Mouse (Mus musculus): ENCODE measurements at regions not wholly inside any gene's neighbourhood (a gene's known extent, or its start where the extent isn't known, plus 50 kb on each side); places are given as distances from the start of the nearest gene placed in this dataset.

DNA sequence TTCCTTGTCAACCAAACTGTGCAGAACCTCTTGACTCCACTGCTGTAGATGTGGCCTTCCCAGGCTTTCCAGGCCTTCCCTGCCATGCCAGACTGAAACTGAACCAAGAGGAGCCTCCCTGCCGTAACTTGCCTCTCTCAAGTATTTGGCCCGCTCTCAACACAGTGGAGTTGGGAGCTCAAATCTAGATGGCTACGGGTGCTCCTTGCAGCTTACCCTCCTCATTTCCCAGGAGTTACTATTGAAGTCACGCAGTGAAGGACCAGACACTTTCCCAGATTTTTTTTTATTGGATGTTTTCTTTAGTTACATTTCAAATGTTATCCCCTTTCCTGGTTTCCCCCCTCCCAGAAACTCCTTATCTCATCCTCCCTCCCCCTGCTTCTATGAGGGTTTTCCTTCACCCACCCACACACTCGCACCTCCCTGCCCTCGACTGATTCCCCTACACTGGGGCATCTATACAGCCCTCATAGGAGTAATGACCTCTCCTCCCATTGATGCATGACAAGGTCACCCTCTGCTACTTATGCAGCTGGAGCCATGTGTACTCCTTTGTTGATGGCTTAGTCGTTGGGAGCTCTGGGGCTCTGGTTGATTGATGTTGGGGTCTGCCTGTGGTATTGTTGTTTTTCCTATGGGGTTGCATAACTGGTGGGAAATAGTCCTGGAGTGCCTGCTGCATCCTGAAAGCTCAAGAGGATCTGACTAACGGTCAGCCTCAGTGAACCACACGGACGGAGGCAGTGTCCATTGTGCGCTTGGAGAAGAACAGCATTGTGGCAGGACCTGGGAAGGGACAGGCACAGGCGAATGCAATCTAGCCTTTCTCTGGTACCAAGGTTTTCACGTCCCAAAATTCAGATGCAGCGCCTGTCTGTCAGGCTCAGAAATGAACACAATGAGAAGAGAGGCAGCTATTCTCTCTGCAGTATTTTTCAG, 602.5 kb downstream of the Dok5 start:
- DNase-seq (ENCODE audit: low spot score in 2 of 2), result no peak

DNA sequence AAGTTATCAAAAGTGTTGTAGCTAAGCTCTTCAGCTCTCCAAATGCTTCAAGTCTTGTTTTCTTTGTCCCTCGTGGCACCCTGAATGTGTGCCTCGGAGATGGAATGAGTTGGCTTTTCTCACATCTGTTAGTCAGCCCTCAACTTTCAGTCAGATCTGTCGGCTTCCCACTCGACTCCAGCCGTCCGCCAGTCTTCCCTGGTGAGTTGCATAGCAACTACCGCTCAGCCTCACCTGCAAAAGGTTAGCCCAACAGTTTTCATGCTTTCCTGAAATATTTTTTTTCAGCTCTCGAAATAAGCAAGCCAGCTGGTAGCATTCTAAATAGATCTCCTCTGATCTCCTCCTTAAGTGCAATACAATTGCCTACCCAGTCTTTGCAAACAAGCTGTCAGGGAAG, 601.2 kb downstream of the Dok5 start:
- no peak for DNase-seq (ENCODE audit: low spot score in 2 of 2)

DNA sequence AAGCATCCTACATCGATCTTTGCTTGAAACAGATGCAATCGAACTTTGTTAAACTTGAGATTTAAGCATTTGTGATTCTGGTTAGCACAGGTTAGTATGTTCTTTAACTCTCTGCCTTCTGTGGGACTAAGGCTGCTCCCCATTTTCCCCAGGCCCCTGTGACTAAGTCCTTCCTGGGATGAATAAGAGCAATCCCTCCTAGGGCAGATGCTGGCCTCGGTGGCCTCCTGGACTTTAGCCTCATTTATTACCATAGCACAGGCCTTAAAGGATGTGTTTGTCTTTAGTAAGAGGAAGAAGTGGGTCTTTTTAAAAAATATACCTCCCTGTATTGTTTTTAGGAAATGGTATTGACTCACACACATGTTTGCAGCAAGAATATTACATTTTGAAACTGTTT, 599.9 kb downstream of the Dok5 start:
- DNase-seq (ENCODE audit: low spot score in 2 of 2), result no peak

DNA sequence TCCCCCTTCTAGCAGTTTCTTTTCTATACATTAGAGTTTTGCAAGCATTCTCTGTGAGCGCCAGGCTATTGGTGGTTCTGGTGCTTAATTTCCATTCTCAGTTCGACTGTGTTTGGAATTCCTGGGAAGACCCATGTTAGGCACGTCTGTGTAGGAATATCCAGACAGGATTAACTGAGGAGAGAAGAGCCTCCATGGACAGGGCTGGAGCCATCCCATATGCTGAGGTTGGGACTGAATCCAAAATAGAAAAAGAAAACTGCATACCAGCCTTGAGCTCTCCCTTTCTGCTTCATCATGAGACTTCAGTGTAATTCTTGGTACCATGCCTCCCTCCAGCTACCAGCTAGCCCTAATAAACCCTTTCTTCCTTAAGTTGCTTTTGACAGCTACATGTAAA, 595.3 kb downstream of the Dok5 start:
- DNase-seq (ENCODE audit: low spot score in 2 of 2), result no peak

DNA sequence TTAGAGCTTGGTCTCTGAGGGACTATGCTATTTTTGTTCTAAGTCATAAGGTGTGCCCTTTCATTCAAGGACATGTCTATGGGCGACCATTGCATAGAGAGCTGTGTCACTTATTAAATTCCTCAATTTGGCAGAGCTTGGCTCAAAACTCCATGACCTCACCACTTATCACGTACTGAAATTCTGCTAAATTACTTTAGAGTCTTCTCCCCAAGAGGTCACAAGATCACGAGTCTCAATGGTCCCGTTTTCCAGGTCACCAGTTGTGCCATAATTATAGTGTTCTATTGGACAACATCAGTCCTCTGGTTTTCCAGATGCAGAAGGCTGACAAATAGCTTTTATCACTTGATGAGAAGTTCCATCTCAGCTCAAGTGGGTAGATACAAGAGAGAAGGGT, 576.9 kb downstream of the Dok5 start:
- no peak for DNase-seq (ENCODE audit: low spot score in 2 of 2)

DNA sequence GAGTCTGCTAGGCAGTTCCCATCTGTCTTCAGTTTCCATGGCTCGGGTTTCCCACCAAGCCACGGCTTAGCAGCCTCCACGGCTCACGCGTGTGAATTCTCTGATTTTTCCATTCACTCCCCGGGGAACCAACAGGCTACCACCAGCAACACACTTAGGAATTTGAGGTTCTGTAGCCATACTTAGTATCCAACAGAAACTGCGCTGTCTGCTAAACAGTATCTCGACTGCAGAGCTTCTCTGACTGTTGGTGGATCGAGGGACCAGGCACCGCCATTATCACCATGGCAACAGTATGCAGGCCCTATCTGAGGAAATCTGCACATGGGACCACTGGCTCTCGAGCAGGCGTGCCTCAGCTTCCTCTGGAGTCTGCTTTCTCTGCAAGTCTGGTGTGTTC, 574.4 kb downstream of the Dok5 start:
- DNase-seq (ENCODE audit: low spot score in 2 of 2), result no peak

DNA sequence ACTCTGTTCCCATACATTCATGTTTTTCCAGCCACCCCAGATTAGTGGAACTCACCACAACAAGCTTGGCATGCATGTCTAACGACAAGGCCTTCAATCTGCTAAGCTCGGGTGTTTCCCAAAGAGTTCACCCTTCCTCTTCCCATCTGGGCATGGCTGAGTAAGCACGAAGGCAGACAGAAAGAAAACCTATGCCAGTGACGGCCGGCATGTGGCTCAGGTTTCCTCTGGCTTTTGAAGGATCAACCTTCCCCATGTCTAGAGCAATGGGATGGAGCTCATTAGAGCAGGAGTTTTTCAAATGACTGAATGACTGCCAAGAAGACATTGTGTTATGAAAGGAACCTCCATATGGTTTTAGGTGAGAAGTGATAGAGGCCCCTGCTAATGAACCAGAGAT, 566.9 kb downstream of the Dok5 start:
- DNase-seq (ENCODE audit: low spot score in 2 of 2), result no peak

DNA sequence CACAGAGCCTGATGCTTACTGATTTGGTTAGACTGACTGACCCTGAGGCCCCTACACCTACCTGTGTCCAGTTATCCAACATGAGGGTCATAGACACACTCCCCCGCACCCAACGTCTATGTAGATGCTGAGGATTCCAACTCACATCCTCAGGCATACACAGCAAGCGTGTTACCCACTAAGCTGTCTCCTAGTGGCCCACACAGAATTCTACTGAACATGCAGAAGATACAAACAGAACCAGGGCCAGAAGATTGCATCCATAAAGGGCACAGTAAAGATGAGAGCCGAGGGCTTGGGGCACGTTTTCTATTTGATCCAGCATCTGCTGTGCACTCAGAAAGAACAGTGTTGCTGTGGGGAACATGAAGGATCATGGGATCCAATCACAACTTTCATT, 564.0 kb downstream of the Dok5 start:
- no peak for DNase-seq (ENCODE audit: low spot score in 2 of 2)

DNA sequence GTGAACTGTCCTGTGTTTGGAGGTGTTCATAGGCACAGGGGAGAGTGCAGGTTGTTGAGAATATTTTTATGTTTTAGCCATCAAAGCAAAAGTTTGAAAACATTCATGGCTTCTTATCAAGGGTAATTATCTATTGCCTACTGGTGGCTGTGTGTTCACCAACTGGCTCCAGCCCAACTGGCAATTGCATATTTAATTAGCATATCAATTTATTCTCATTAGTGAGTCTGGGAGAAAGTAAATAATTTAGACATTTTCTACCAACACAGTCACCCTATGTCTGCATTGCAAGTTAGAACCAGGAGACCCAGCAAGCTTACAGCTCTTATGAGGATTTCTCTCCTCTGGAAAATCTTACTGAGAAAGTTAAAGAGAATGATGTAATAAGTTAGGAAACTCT, 561.0 kb downstream of the Dok5 start:
- DNase-seq (ENCODE audit: low spot score in 2 of 2), result no peak

DNA sequence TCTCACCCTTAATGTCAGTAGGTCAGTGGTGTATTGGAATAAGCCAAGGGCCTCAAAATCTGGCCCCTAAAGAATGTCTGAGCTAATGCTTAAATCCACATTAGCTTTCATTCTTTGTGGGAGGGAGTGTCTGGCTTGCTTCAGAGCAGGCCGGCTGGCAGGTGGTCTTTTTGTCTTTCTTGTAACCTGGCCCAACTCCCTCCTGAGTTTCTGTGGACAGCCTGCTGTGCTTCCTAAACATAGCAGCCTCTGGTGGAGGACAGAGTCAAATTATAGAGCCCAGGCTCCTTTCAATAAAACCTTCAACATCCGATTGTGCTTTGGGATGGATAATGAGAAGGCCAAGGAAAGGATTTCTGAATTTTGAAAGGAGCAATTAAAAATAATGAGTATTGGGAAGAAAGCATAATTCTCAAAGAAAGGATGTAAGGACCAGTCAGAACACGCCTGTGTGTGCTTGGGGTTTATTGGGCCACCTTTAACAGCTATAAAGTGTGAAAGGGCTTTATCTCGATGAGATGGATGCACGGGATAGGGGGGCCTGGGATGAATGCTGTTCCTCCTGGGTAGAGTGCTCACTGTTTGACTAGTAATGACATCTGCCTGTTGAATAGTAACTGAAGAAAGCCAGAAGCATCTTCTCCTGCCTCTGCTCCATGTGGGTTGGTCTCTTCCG, 554.2 kb downstream of the Dok5 start:
- no peak for DNase-seq (ENCODE audit: low spot score in 2 of 2)

DNA sequence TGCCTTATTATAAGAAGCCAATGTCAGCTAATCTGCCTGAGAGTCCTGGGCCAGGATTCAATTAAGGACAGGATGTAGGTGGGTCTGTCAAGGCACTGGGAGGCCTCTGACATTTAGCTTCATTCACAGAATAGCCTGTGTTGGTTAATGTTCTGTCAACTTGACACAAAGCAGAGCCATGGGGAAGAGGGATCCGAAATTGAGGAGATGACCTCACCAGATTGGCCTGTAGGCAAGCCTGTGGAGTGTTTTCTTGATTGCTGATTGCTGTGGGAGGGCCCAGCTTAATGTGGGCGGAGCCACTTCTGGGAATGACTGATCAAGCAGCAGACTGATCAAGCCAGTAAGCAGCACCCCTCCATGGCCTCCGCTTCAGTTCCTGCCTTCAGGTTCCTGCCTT, 548.5 kb downstream of the Dok5 start:
- DNase-seq (ENCODE audit: low spot score in 2 of 2), result no peak

DNA sequence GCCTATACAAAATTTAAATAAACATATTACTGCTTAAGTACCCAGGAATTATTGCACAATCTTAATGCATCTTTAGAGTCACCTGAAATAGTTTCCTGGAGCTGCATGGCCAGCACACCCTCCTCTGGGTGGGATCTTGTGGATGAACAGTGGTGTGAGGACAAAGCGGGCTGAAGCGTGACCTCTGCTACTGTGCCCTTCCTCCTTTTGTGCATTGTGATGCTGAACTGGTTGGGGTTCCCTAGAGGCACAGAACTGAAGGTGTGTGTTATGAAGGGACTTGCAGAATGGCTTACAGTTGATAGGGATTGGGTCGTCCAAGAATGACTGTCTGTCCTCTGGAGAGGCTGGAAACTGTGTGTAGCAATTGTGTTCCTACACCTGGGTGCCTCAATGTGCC, 547.7 kb downstream of the Dok5 start:
- DNase-seq (ENCODE audit: low spot score in 2 of 2), result no peak

DNA sequence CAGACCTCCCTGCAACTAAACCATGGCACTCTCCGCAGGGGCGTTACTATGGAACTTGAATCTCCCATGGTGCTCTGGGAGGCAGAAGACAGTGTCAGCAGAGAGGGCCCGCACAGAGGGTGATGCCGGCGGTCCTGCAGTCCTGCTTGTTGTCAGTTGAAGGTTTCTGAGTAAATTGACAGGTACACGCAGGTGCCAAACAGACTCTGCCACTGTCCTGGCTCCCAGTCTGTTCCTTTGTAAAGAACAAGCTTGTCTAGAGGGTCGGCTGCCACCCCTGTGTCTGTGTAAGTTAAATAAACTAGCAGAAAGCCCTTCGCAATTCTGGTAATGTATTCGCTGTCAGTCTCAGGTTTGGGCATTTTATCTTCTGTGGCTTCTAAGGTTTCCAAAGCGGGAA, 521.6 kb downstream of the Dok5 start:
- DNase-seq (ENCODE audit: low spot score in 2 of 2), result no peak

DNA sequence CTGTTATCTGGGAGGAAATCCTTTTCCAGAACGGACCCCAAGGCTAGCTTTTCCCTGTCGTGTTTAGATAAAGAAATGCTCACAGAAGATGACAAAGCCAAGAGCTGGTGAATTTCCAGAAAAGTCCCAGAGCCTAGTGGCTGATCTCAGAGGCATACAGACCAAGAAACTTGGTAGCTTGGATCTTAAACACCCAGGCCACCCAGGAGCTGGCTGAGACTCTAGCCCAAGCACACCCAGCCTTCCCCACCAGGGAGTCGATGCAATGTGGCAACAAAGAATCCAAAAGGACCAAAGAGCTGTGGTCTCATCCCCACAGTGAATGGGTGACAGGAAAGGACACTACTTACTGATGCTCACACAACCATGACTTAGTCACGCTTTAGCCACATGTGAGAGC, 513.8 kb downstream of the Dok5 start:
- no peak for DNase-seq (ENCODE audit: low spot score in 2 of 2)

DNA sequence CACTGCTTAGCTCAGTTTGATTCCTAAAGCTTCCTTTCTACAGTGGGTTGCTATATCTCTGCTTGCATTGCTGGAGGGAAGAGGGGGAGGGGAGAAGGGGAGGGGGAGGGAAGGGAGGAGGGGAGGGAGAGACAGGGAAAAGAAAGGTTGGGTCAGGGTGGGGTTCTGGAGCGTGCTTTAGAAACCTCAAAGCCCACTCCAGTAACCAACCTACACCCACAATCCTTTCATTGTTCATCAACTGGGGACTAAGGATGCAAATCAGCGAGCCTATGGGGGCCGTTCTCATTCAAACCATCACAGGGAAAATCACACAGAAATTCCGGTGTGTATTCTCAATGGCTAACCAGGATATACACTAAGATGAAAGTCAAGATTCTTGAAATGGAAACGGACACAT, 510.7 kb downstream of the Dok5 start:
- DNase-seq (ENCODE audit: low spot score in 2 of 2), result no peak

DNA sequence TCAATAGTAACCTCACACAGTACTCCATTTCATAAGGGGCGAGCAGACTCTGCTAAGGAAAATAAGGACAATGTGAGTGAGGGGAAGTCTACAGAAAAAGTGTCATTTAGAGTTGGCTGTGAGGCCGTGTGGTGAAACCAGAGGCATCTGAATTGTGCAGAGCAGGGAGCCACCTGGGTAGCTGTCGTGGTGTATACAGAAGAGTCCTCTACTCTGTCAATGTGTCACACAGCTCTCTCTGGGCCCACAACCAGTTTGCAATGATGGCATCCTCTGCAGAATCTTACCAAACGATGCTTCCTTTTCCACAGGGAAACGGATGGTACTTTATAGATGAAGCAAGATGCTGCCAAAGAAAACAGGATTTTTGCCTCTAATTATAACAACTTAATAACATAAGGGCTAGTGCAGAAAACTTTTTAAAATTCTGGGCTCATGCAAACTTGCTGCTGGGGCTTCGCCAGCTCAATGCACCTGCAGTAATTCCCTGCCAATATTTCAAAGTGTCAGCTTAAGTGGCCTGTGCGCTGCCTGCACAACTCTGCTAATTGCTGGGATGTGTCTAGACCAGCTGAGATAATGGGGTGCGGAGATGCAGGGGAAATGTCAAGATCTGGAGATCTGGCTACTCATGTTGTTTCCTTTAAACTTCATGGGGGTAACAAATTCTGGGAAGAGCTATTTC, 505.8 kb downstream of the Dok5 start:
- DNase-seq (ENCODE audit: low spot score in 2 of 2), result no peak

DNA sequence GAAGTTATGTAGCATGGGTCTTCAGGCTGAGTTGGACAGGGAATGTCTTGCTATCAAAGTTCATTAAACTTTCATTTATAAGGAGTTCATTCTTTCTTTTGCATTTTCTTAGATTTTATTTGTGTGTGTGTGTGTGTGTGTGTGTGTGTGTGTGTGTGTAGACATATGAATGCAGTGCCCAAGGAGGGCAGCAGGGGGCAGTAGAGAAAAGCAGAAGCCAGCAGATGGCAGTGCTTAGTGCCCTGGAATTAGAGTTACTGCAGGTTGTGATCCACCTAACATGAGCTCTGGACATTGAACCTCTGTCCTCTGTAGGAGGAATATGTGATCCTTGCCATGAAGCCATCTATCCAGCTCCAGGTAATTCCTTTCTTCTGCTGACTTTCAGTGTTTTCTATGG, 501.2 kb downstream of the Dok5 start:
- DNase-seq (ENCODE audit: low spot score in 2 of 2), result no peak

DNA sequence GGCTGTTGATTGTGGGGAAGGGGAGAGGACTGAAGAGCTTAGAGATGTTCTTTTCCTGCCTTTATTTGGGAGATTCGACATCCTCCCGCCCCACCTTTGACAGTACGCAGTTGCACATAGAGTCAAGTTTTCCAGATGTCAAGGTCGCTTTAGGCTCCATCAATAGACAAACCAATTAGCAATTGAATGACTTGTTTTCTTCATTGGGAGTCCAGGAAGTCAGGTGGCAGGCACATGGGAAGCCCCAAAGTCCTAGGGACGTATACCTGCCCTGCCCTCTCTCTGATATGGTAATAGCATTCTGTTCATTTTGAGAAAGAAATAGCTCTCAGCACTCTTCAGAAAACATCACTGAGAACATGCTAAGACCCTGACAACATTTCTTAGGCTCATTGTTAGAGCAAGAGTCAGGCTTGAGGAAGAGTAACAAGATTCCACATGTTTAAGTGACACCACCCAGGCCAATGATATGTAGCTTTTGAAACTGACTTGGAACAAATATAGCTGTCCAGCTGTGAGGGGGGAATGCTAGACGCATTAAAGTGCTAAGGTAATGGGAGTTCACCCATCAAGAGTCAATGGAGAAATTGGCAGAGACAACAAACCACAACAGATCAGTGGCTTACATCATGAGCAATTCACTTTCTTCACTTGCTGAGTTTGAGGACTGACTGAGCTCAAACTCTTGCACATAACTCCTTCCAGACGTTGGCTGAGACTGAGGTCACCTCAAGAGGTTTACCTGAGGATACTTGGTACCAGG, 499.9 kb downstream of the Dok5 start:
- DNase-seq (ENCODE audit: low spot score in 2 of 2), result no peak

DNA sequence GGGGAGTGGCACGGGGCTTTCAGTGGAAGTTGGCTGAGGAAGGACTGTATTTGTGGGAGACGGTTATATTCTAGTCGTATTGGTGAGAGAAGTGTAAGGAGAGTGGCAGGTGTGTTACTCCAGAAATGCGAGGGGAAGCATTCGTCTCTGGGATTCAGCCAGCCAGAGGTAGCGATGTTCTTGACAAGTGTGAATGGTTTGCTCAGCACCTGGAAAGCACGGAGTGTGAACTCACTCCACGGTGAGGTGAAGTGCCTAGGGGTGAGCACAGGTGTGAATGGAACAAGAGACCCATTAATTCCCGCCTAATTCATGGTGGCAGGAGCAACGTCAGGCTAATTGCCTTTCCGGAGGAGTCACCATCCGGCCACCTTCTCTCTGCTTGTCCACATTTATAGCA, 498.9 kb downstream of the Dok5 start:
- no peak for DNase-seq (ENCODE audit: low spot score in 2 of 2)

DNA sequence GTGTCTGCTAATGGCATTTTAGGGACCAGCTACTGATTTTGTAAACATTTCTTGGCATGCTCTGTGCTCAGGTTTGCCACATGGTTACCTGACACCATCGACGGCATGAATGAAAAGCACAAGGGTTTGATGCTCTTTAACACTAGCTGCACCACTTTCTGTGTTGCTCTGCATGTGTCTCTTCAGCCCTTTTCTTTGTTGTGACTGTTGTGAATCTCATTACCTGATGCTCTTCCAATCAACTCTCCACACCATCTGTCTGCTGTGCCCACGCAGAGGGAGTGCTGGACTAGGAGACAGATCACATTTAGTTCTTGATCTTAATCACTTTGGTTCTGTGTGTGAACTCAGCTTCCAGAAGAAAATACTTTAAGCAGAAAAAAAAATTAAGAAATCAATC, 496.6 kb downstream of the Dok5 start:
- DNase-seq (ENCODE audit: low spot score in 2 of 2), result no peak

DNA sequence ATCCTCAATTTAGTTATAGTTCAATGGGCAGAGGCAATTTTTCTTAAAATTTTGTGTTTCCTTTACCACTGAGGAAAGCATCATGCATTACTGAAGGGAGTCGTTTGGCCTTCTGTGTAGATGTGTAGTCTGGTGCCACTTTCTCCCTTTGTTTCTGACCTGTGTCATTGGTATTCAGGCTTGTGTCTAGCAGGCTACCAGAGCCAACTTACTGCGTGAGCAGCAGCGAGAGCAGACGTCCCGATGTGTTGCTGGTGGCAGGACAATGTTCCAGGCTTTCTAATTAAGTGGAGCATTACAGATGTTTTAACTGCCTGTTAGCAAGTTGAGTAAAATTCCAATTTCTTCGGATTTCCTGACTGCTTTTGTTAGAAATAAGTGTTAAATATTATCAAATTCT, 482.2 kb downstream of the Dok5 start:
- no peak for DNase-seq (ENCODE audit: low spot score in 2 of 2)

DNA sequence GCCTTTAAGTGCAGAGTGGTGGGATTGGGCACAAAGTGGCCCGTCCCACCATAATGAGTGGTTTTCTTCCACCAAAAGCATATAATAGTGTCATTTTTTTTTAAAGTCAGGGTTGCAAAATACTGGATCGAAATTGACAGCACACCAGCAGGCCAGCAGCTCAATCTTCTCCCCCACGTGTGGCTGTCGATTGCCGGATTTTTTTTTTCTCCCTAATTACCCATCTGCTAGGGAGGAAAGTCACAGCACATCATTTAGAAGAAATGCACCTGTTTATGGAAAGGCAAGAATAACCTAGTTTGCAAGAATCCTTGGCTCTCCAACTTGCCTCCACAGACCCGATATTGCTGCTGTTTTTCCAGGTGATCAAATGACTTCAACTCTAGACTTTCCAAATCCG, 464.9 kb downstream of the Dok5 start:
- DNase-seq (ENCODE audit: low spot score in 2 of 2), result no peak

Measured in gastrocnemius, postnatal 4 days (tissue).